Mouse (Mus musculus) large intestine, adult 2 months (tissue): Measurements from ENCODE around the gene 1500011B03Rik. TPM values are rescaled to one million over a fixed set of nuclear protein-coding genes. Genes with fewer than 3 reads are reported as not detected.

Experiments used
- DNase-seq: peaks from one replicate; pipeline ENCODE4 v3.0.0-alpha.2; 2012; ENCODE audit warnings: low read depth, low spot score
- WGBS: fragments of 180-500 bp; shearing (Covaris S2); methylation state at CpG from one replicate; pipeline ENCODE4 v1.1.7; 2018; 5-methylcytosine and 5-hydroxymethylcytosine counted together
- polyA plus RNA-seq: library from polyadenylated mRNA; depleted of rRNA; stranded (reverse); fragments of >200 nt; gene quantifications from 2 replicates; pipeline ENCODE4 v1.2.3, GENCODE M21; 2012

The 1500011B03Rik gene
- polyA plus RNA-seq, 1 experiment = 14.6 TPM

DNA sequence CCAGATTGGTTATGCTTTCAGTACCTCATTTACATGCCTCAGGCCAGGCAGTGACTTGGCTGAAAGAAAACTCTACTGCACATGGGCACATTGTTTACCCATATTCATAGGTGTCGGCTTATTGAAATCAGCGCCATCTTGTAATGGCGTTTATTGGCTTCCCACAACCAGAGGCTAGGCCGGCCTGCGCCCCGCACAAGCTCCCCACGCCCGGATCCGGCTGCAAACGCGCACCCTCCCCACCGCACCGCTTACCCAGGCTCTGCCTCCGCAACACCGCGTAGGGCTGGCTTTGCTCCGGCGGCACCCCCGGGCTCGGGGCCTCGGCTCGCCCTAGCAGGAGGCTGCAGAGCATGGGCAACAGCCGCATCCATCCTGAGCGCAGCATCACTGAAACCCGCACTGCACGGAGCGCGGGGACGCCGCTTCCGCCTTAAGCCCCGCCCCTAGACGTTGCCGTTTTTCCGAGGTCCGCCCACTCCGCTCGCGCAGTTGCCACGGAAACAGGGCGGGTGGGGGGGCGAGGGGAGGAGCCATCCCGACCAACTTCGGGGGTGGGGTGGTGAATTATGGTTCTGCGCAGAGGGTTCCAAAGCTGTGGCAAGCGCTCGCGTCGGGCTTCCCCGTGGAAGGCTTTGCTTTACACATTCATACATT lies 9.6 kb downstream of the 1500011B03Rik start:
- WGBS = under 1% methylated on average over 50 of the region's 50 CpGs
- DNase-seq = no peak

GRCm38 (mm10) chr5:114809826-114810225 lies 13.4 kb downstream of the 1500011B03Rik start:
- 93% methylated on average over 5 of the region's 5 CpGs for WGBS
- DNase-seq = no peak

DNA sequence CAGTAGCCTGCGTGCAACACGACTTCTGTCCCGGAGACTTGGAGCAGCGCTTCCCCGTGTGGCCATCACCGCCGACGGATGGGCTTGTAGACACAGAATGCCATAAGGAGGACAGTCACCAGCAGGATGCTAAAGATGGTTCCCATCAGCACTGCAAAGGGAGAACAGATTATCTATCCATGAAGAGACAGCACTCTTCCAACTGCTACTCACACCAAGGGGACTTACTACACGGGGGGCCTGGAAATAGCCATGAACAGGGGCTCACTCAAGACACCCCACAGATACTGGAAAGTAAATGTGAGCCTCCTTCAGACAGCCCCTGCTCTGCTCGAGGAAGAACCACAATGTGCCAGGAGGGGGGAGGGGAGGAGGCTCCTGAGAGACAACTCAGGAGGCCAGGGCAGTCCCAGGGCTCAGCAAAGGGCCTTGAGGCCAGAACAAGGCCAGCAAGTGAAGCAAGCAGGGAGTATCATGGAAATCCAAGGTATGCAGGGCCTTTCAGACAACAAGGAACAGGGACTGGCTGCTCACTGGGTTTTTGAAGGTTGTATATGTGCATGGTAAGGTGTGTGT lies 14.0 kb downstream of the 1500011B03Rik start:
- WGBS = 81% methylated on average over 10 of the region's 10 CpGs

DNA sequence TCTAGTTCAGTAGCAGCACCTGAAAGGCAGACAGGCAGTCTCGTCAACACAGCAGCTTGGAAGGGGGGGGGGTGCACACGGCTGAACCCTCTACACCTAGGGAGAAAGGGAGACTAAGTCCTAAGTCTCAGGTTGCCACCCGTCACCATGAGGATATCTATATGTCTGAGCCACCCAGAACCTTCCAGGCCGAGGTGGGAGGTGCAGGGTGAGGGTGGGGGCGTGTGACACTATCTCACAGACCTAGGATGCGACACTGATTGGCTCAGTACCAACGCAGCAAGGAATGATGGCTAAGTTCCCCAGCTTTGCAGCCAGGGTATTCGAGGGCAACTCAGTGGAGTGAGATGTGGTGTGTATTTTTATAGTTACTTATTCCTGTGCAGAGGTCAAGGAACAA lies 14.9 kb downstream of the 1500011B03Rik start:
- DNase-seq = no peak
- 78% methylated on average over 8 of the region's 8 CpGs for WGBS

More for the DNA sequence above, 14.0 kb downstream of the 1500011B03Rik start:
- no peak for DNase-seq

DNA sequence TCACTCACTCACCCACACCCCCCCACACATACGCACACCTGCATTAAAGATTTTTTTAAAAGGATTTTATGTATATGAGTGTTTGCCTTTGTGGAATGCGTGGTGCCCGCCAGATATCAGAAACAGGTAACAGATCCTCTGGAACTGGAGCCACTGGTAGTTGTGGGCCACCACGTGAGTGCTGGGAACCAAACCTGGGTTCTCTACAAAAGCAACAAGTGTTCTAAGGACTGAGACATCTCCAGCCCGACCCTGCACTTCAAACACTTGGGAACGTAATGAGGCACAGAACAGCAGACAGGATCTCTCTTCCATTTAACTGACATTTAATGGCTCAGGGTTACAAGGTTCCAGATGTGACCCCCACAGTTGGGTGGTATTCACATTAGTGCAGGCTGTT lies 15.4 kb downstream of the 1500011B03Rik start:
- WGBS = 84% methylated on average over 6 of the region's 6 CpGs
- DNase-seq = no peak

DNA sequence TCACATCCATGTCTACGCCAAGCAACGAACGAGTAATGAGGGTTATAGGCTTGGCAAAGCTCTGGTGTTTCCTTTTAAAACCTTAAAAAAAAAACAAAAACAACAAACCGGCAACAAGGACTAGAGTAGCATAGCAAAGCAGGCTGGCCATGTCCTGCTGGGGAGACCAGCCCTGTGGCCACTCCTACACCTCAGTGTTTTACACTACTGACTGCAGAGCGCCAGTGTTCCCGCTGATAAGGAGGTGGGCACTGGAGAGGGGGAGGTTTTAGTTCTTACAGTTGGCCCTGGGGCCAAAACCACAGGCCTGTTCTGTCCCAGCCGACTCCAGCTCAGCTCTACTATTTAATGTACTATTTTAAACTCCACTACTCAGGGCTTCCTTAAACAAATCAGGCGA lies 15.8 kb downstream of the 1500011B03Rik start:
- DNase-seq = no peak
- 54% methylated on average over 8 of the region's 8 CpGs for WGBS

GRCm38 (mm10) chr5:114807063-114807462 lies 16.2 kb downstream of the 1500011B03Rik start:
- 63% methylated on average over 9 of the region's 9 CpGs for whole genome bisulfite sequencing
- DNase-seq = no peak

- WGBS = 77% methylated on average over 8 of the region's 8 CpGs
- no peak for DNase-seq
These were observed 16.6 kb downstream of the 1500011B03Rik start for GRCm38 (mm10) chr5:114806636-114807035.

GRCm38 (mm10) chr5:114805436-114806350 lies 17.6 kb downstream of the 1500011B03Rik start:
- WGBS = 67% methylated on average over 15 of the region's 15 CpGs
- no peak for DNase-seq

- no peak for DNase-seq
- WGBS = 68% methylated on average over 3 of the region's 3 CpGs
These were observed 18.3 kb downstream of the 1500011B03Rik start for GRCm38 (mm10) chr5:114804958-114805357.

DNA sequence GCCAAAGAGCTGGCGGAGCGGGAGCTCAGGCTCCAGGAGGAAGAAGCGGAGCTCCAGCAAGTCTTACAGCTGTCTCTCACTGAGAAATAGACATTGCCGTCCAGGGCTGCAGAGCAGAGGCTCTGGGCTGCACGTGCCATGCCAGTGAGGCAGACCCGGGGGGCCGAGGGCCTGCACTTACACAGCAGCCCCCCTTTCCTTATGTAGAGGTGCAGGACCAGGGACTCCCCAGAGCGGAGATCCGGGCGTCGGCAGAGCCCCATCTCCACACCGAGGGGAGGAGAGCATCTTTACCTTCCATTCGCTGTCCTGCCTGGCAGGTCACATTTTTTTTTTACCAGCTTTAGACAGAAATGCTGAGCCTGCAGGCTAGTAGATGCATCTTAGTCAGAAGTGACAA lies 18.9 kb downstream of the 1500011B03Rik start:
- no peak for DNase-seq
- whole genome bisulfite sequencing = 93% methylated on average over 13 of the region's 13 CpGs

DNA sequence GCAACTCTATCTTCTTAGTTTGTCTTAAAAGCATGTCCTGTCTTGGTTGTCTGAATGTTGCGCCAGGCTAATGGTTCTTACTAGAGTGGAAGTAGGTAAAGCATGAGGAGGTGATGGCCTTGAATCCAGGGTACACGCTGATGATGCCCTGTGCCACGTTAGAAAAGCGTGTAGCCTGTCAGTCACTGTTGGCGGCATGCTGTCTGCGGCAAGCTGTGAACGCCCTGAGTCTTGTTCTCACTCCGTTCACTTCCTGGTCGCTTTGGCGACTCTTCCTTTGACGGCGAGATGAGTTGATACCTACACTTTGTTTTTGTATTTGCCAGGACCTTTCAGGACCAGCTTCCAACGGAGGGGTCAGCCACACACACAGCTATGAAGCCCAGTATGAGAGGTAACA lies 20.0 kb downstream of the 1500011B03Rik start:
- WGBS = 91% methylated on average over 13 of the region's 13 CpGs
- no peak for DNase-seq

DNA sequence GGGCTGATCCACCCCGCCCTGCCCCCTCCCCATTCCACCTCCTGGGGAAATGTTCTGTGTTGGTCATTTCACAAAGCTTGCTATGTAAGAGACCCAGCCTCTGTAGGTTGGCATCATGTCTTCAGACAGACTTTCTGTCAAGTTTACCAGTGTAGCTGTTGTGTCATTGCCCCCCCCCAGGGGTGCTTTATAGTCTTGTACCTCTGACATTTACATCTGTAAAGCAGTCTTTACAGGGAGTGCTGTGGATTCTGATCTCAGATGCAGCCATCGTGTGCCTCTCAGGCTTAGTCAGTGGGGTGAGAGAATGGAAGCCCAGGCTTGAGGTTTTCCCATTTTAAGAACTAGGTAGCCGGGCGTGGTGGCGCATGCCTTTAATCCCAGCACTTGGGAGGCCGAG lies 21.4 kb downstream of the 1500011B03Rik start:
- WGBS = 93% methylated on average over 6 of the region's 6 CpGs
- no peak for DNase-seq

DNA sequence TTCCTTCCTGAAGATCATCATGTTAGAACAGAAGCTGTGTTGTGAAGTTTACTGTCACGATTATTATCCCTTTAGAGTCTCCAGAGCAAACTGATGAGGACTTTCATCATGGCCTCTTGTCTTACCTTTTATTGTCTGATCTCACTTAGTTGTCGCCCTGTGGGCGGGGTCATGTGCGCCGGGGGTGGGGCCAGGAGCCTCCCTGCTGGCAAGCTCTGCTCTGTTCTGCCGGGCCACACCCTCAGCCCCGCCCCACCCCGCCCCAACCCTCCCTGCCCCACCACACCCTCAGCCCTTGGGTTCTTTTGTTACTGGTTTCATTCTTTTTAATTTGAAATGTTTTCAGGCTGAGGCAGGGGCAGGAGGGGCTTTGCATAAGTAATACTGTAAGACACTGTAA lies 22.2 kb downstream of the 1500011B03Rik start:
- 15% methylated on average over 8 of the region's 8 CpGs for WGBS
- DNase-seq = no peak

DNA sequence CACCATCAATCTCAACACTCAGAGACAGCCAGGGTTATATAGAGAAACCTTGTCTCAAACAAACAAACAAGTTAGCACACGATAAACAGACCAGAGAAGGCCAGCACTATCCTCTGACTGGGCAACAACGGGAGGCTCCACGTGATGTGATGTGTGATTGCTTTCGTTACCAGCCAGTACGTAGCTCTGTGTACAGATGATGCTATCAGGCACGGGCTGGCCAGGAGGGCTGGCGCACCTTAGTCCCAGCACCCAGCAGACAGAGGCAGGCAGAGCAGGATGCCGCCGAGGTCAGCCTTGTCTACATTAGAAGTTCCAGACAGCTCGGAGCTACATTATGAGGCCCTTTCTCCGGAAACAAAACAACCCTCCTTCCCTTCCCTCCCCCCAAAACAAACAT lies 23.4 kb downstream of the 1500011B03Rik start:
- no peak for DNase-seq
- 89% methylated on average over 11 of the region's 11 CpGs for WGBS

- WGBS = 87% methylated on average over 8 of the region's 8 CpGs
- no peak for DNase-seq
These were observed 26.0 kb downstream of the 1500011B03Rik start for GRCm38 (mm10) chr5:114797253-114797652.

DNA sequence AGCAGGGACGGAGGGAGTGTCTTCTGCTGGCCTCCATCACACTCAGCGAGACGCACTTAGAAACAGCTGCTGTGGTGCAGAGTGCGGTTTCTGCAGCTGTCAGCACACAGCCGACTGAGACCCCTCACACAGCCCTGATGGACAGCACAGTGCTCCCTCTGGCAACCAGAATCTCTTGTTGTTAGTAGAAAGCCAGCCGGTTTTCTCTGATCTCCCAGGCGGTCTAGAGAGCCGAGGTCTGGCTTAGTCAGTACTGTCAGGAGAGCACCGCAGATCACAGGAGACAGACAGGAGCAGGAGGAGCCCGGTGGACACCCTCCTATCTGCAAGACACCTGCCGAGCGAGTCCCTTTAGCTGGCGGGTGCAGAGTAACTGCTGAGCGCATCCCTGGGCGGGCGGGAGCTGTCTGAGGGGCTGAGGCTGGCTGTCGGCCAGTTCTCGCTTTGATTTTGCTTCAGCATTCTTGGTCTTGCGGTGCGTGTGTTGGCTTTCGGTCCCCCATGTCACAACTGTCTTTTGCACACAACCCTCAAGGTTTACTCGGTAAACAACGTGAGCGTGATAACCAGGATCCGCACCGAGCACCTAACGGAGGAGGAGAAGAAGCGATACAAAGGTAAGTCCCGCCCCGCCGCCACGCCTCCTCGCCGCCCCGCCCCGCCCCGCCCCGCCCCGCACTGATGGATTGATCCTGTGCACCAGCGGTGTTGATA lies 26.8 kb downstream of the 1500011B03Rik start:
- 56% methylated on average over 40 of the region's 40 CpGs for WGBS
- no peak for DNase-seq

GRCm38 (mm10) chr5:114795653-114796052 lies 27.6 kb downstream of the 1500011B03Rik start:
- DNase-seq = no peak
- WGBS = 88% methylated on average over 9 of the region's 9 CpGs

GRCm38 (mm10) chr5:114795231-114795630 lies 28.0 kb downstream of the 1500011B03Rik start:
- 84% methylated on average over 9 of the region's 9 CpGs for WGBS
- no peak for DNase-seq

DNA sequence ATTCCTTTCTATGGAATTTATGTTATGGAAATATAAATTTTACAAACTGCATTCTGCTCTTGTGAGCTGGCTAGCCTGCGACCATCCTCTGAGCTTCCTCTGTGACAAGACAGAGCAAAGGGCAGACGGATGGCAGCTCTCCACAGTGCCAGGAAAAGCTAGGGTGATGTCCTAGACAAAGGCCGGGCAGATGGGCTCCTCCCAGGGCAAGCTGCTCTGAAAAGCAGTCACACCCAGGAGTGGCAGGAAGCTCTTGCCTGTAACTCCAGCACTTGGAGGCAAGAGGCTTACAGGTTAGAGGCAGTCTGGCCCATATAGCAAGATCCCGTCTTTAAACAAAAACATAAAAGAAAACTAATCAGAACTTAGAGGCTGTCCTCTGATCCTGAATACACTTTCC lies 28.7 kb downstream of the 1500011B03Rik start:
- DNase-seq = no peak
- WGBS = 62% methylated on average over 4 of the region's 4 CpGs
